Mouse (Mus musculus): ENCODE data around the gene Slc22a5. TPM values are rescaled to one million over a fixed set of nuclear protein-coding genes. Genes with fewer than 3 reads are reported as not detected.

Slc22a5 gene
- polyA plus RNA-seq (2012; rRNA removed; ENCODE audit: low replicate concordance), result 26.6 and 26.9 TPM in 2 replicates

GRCm38 (mm10) chr11:53891505-53892451 lies at the start of gene Slc22a5:
Gene Slc22a5 (minus strand): TSS chr11:53891660.

GRCm38 (mm10) chr11:53858761-53859580 lies 32.5 kb downstream of the Slc22a5 start, which contains the start of gene Gm12216:
Gene Gm12216 (minus strand): TSS chr11:53859256.

Other genes starting within 250 kb of the Slc22a5 start
- gene Rad50, start 184.3 kb downstream of the Slc22a5 start, polyA plus RNA-seq (2012; rRNA removed; ENCODE audit: low replicate concordance), result 8.4 and 11.4 TPM in 2 replicates
- 0.11 TPM in 1 of 2 replicates, not detected in the other for gene Il5, start 170.9 kb downstream of the Slc22a5 start, polyA plus RNA-seq (2012; rRNA removed; ENCODE audit: low replicate concordance)
- gene Irf1, start 121.6 kb downstream of the Slc22a5 start, polyA plus RNA-seq (2012; rRNA removed; ENCODE audit: low replicate concordance), result 68.7 and 81.7 TPM in 2 replicates
- gene Gm17334, start 118.5 kb downstream of the Slc22a5 start, polyA plus RNA-seq (2012; rRNA removed; ENCODE audit: low replicate concordance), result 1.8 and 2.2 TPM in 2 replicates
- gene Gm12216, start 32.4 kb downstream of the Slc22a5 start, polyA plus RNA-seq (2012; rRNA removed; ENCODE audit: low replicate concordance), result 10.8 and 17.1 TPM in 2 replicates
- 3.2 and 9.1 TPM in 2 replicates for gene Slc22a21, start 88.7 kb upstream of the Slc22a5 start, polyA plus RNA-seq (2012; rRNA removed; ENCODE audit: low replicate concordance)
- 15.4 and 46.3 TPM in 2 replicates for gene Slc22a4, start 136.4 kb upstream of the Slc22a5 start, polyA plus RNA-seq (2012; rRNA removed; ENCODE audit: low replicate concordance)
- 52.5 and 268 TPM in 2 replicates for gene Pdlim4, start 177.4 kb upstream of the Slc22a5 start, polyA plus RNA-seq (2012; rRNA removed; ENCODE audit: low replicate concordance)
- gene P4ha2, start 208.4 kb upstream of the Slc22a5 start, polyA plus RNA-seq (2012; rRNA removed; ENCODE audit: low replicate concordance), result 26.3 and 47.4 TPM in 2 replicates